Mouse (Mus musculus): Measurements from ENCODE around the gene Homez.

DNA sequence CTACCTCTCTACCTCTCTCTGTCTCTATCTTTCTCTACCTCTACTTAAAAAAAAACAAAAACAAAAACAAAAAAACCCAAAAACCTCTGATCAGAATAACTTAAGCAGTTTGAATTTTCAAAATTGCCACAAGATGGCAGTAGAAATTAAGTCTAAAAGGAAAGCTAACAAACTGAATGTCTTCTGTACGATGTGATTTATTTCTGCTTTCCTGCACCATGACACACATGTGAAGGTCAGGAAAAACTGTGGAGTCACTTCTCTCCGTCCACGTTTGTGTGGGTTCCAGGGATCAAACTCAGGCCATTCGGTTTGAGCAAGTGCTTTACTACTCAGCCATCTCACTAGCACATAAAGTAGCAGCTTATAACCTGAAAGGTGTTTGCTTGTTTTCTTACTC lies 27.3 kb downstream of the Homez start:
- TF ChIP-seq CTCF (IDR thresholded peaks at IDR 0.05; ENCODE audit: control insufficient read depth, insufficient read depth, insufficient replicate concordance, low read depth, low read length) = no peak
- no peak for TF ChIP-seq POLR2A (IDR thresholded peaks at IDR 0.05; ENCODE audit: control insufficient read depth, low read depth, low read length)

Measured in testis, adult 2 months (tissue).